Mouse (Mus musculus) CH12.LX (cell line): ENCODE data around the gene Rsph6a.

Experiments
- CHD1 ChIP-seq: IDR thresholded peaks from 2 replicates; pipeline ENCODE4 v1.6.1; 2012; ENCODE audit warnings: low read depth, low read length, improper control_type of control experiment, inconsistent platforms
- CTCF ChIP-seq, 2 experiments: IDR thresholded peaks in 1 of 2; conservative IDR thresholded peaks in 1 of 2; 2 replicates each; pipeline ENCODE4 v1.5.1; 2011 to 2012; ENCODE audit warnings: low read depth in 2 of 2, low read length in 2 of 2, improper control_type of control experiment in 1 of 2, inconsistent platforms in 1 of 2, mild to moderate bottlenecking in 1 of 2, moderate library complexity in 1 of 2
- ELF1 ChIP-seq: IDR thresholded peaks from 2 replicates; pipeline ENCODE4 v1.6.1; 2014; ENCODE audit warnings: low read depth, mild to moderate bottlenecking, inconsistent platforms, low read length, improper control_type of control experiment
- MAFK ChIP-seq: IDR thresholded peaks from 2 replicates; pipeline ENCODE4 v1.6.1; 2011; ENCODE audit warnings: low read length, improper control_type of control experiment; ENCODE audit not compliant: insufficient replicate concordance
- MAX ChIP-seq: IDR thresholded peaks from 2 replicates; pipeline ENCODE4 v1.6.1; 2011; ENCODE audit warnings: low read length, improper control_type of control experiment
- MEF2A ChIP-seq: IDR thresholded peaks from 2 replicates; pipeline ENCODE4 v1.6.1; 2014; ENCODE audit warnings: low read depth, mild to moderate bottlenecking, inconsistent platforms, low read length, improper control_type of control experiment, borderline replicate concordance
- MXI1 ChIP-seq: IDR thresholded peaks from 2 replicates; pipeline ENCODE4 v1.6.1; 2011; ENCODE audit warnings: mild to moderate bottlenecking, low read depth, low read length, improper control_type of control experiment
- MYC ChIP-seq: IDR thresholded peaks from 2 replicates; pipeline ENCODE4 v1.6.1; 2011; ENCODE audit warnings: low read depth, mild to moderate bottlenecking, improper control_type of control experiment, low read length
- POLR2A ChIP-seq: IDR thresholded peaks from 2 replicates; pipeline ENCODE4 v1.6.1; 2011; ENCODE audit warnings: low read depth, mild to moderate bottlenecking, improper control_type of control experiment, low read length
- RCOR1 ChIP-seq: conservative IDR thresholded peaks from 2 replicates; pipeline ENCODE4 v1.6.1; 2012; ENCODE audit warnings: low read depth, mild to moderate bottlenecking, inconsistent platforms, low read length, improper control_type of control experiment
- TCF12 ChIP-seq: IDR thresholded peaks from 2 replicates; pipeline ENCODE4 v1.6.1; 2014; ENCODE audit warnings: low read depth, mild to moderate bottlenecking, inconsistent platforms, low read length, improper control_type of control experiment
- USF2 ChIP-seq: conservative IDR thresholded peaks from 2 replicates; pipeline ENCODE4 v1.6.1; 2011; ENCODE audit warnings: low read depth, low read length, improper control_type of control experiment

GRCm38 (mm10) chr7:19067935-19068334 lies 13.4 kb downstream of the Rsph6a start:
- no peak for TF ChIP-seq MEF2A
- TF ChIP-seq POLR2A: no peak
- TF ChIP-seq CTCF (conservative IDR thresholded peaks at IDR 0.05 in 1 of 2, IDR thresholded peaks at IDR 0.05 in 1 of 2; ENCODE audit: low read depth in 2 of 2, low read length in 2 of 2): no peak
- no peak for TF ChIP-seq CHD1
- TF ChIP-seq RCOR1: no peak
- TF ChIP-seq MAFK: no peak
- TF ChIP-seq MAX: no peak
- no peak for TF ChIP-seq TCF12
- TF ChIP-seq MYC: no peak
- no peak for TF ChIP-seq ELF1
- no peak for TF ChIP-seq USF2
- TF ChIP-seq MXI1: no peak
